Mouse (Mus musculus) spleen, adult 2 months (tissue): ENCODE measurements around the gene Cacna2d2. TPM values are rescaled to one million over a fixed set of nuclear protein-coding genes. Genes with fewer than 3 reads are reported as not detected.

Experiments
- DNase-seq, 2 experiments: peaks; one replicate each; pipeline versions ENCODE4 v3.0.0 to v3.0.0-alpha.2; 2012 to 2021; ENCODE audit warnings: low spot score in 2 of 2, low read depth in 1 of 2
- H3K27ac ChIP-seq: fragments of 200-500 bp; 2 replicates; pipeline ENCODE4 v1.5.1; 2012; ENCODE audit warnings: low read length, inconsistent platforms; ENCODE audit not compliant: insufficient read depth
- H3K27me3 ChIP-seq: fragments of 200-500 bp; 2 replicates; pipeline ENCODE4 v1.6.1; 2012; ENCODE audit warnings: mild to moderate bottlenecking, moderate library complexity, low read length, inconsistent platforms; ENCODE audit not compliant: control insufficient read depth, insufficient read depth
- H3K36me3 ChIP-seq: fragments of 200-500 bp; 2 replicates; pipeline ENCODE4 v1.6.1; 2012; ENCODE audit warnings: mild to moderate bottlenecking, low read length, inconsistent platforms; ENCODE audit not compliant: control insufficient read depth, insufficient read depth
- H3K4me1 ChIP-seq: fragments of 200-500 bp; 2 replicates; pipeline ENCODE4 v1.6.1; 2011; ENCODE audit warnings: inconsistent platforms; ENCODE audit not compliant: control insufficient read depth, insufficient read depth, insufficient read length
- H3K4me3 ChIP-seq: fragments of 200-500 bp; 2 replicates; pipeline ENCODE4 v1.5.1; 2011; ENCODE audit warnings: mild to moderate bottlenecking, inconsistent platforms; ENCODE audit not compliant: insufficient read depth, insufficient read length; ENCODE audit errors: extremely low read depth
- CTCF ChIP-seq: fragments of 200-500 bp; IDR thresholded peaks from 2 replicates; pipeline ENCODE4 v1.5.1; 2011; ENCODE audit warnings: mild to moderate bottlenecking, inconsistent platforms; ENCODE audit not compliant: insufficient read depth, insufficient read length, insufficient replicate concordance; ENCODE audit errors: extremely low read depth
- POLR2A ChIP-seq: fragments of 200-500 bp; IDR thresholded peaks from 2 replicates; pipeline ENCODE4 v1.6.1; 2011; ENCODE audit warnings: low read depth, low read length, inconsistent platforms
- WGBS: fragments of 180-500 bp; shearing (Covaris S2); methylation state at CpG from one replicate; pipeline ENCODE4 v1.1.7; 2018; 5-methylcytosine and 5-hydroxymethylcytosine counted together
- polyA plus RNA-seq: library from polyadenylated mRNA; depleted of rRNA; stranded (reverse); fragments of >200 nt; gene quantifications from 2 replicates; pipeline ENCODE4 v1.2.3, GENCODE M21; 2012; rRNA removed

Gene Cacna2d2
- polyA plus RNA-seq, 1 experiment: 1.6 TPM

- no peak overlapping the region for H3K4me3 ChIP-seq
- H3K4me1 ChIP-seq: peaks cover 11% of the 10 kb centered on the region; the same call in 1 of the 2 replicates
- TF ChIP-seq CTCF (no peak), POLR2A (no peak)
- no peak for DNase-seq
- 91% methylated on average over 10 of the region's 10 CpGs for WGBS
- no peaks in the 10 kb centered on the region for H3K36me3 ChIP-seq
- H3K27me3 ChIP-seq: no peaks in the 10 kb centered on the region
- no peak overlapping the region for H3K27ac ChIP-seq
These were observed 178.5 kb downstream of the Cacna2d2 start for GRCm38 (mm10) chr9:107577871-107578270.

GRCm38 (mm10) chr9:107578587-107578986, 179.2 kb downstream of the Cacna2d2 start, which contains the start of gene Naa80:
Naa80 (plus strand) TSS chr9:107578887.
- WGBS: 92% methylated on average over 3 of the region's 3 CpGs
- H3K4me3 ChIP-seq: no peak within 1 kb of the TSS

More at GRCm38 (mm10) chr9:107578587-107578986, 179.2 kb downstream of the Cacna2d2 start, which contains the start of gene Naa80:
- peaks cover 11% of the 10 kb centered on the region; the same call in 1 of the 2 replicates for H3K4me1 ChIP-seq
- no peaks in the 10 kb centered on the region for H3K27me3 ChIP-seq
- no peak for DNase-seq
- H3K27ac ChIP-seq: no peak within 1 kb of the TSS
- no peaks in the 10 kb centered on the region for H3K36me3 ChIP-seq
- no peak for TF ChIP-seq POLR2A

Other genes with a start within 250 kb of the Cacna2d2 start
- 0.55 and 0.78 TPM in 2 replicates for gene Dock3, start 167.7 kb upstream of the Cacna2d2 start, polyA plus RNA-seq
- 28.0 and 29.7 TPM in 2 replicates for gene Mapkapk3, start 109.7 kb upstream of the Cacna2d2 start, polyA plus RNA-seq
- 9.3 and 13.3 TPM in 2 replicates for gene Cish, start 103.6 kb upstream of the Cacna2d2 start, polyA plus RNA-seq
- gene Hemk1, start 61.3 kb upstream of the Cacna2d2 start, polyA plus RNA-seq: 11.0 and 12.2 TPM in 2 replicates
- gene 6430571L13Rik, start 59.0 kb upstream of the Cacna2d2 start, polyA plus RNA-seq: 0.29 and 0.50 TPM in 2 replicates
- gene Tmem115, start 134.3 kb downstream of the Cacna2d2 start, polyA plus RNA-seq: 28.6 and 33.4 TPM in 2 replicates
- 33.1 and 42.8 TPM in 2 replicates for gene Cyb561d2, start 142.6 kb downstream of the Cacna2d2 start, polyA plus RNA-seq
- 24.4 and 26.3 TPM in 2 replicates for gene Nprl2, start 142.6 kb downstream of the Cacna2d2 start, polyA plus RNA-seq
- gene Zmynd10, start 147.7 kb downstream of the Cacna2d2 start, polyA plus RNA-seq: 0.84 and 0.88 TPM in 2 replicates
- 20.9 and 23.5 TPM in 2 replicates for gene Rassf1, start 151.9 kb downstream of the Cacna2d2 start, polyA plus RNA-seq
- 32.5 and 49.1 TPM in 2 replicates for gene Tusc2, start 163.6 kb downstream of the Cacna2d2 start, polyA plus RNA-seq
- 38.1 and 44.3 TPM in 2 replicates for gene Hyal2, start 168.3 kb downstream of the Cacna2d2 start, polyA plus RNA-seq
- gene Hyal1, start 177.3 kb downstream of the Cacna2d2 start, polyA plus RNA-seq: 3.2 and 3.7 TPM in 2 replicates
- 34.1 and 36.8 TPM in 2 replicates for gene Naa80, start 179.3 kb downstream of the Cacna2d2 start, polyA plus RNA-seq
- 0.54 and 1.00 TPM in 2 replicates for gene Hyal3, start 181.2 kb downstream of the Cacna2d2 start, polyA plus RNA-seq
- 71.2 and 78.3 TPM in 2 replicates for gene Ifrd2, start 188.0 kb downstream of the Cacna2d2 start, polyA plus RNA-seq
- 3.3 TPM in 2 replicates for gene Sema3b, start 209.6 kb downstream of the Cacna2d2 start, polyA plus RNA-seq
- 752 and 1,030 TPM in 2 replicates for gene Gnai2, start 235.8 kb downstream of the Cacna2d2 start, polyA plus RNA-seq